Mouse (Mus musculus): Measurements from ENCODE around the gene Ccna1. TPM values are rescaled to one million over a fixed set of nuclear protein-coding genes. Genes with fewer than 3 reads are reported as not detected.

The Ccna1 gene
- polyA plus RNA-seq, 1 experiment: not detected

- TF ChIP-seq CTCF (IDR thresholded peaks at IDR 0.05; ENCODE audit: control insufficient read depth, insufficient read depth, low read length) (no peak), POLR2A (IDR thresholded peaks at IDR 0.05; ENCODE audit: borderline replicate concordance, control insufficient read depth, low read depth, low read length) (no peak)
- Histone ChIP-seq H3K27ac (ENCODE audit: control insufficient read depth, insufficient read depth, low read depth, low read length, poor library complexity) (no peak overlapping the region), H3K4me3 (replicated peaks; ENCODE audit: control insufficient read depth, low read depth, low read length) (no peak overlapping the region), H3K4me1 (ENCODE audit: control insufficient read depth, insufficient read depth, low read length) (no peaks in the 10 kb centered on the region)
- WGBS: 72% methylated on average over 6 of the region's 6 CpGs
Measured at GRCm38 (mm10) chr3:55078233-55078632, 22.9 kb upstream of the Ccna1 start.

GRCm38 (mm10) chr3:55075294-55075648 lies 20.0 kb upstream of the Ccna1 start:
- Histone ChIP-seq H3K27ac (ENCODE audit: control insufficient read depth, insufficient read depth, low read depth, low read length, poor library complexity) (no peak overlapping the region), H3K4me3 (replicated peaks; ENCODE audit: control insufficient read depth, low read depth, low read length) (no peak overlapping the region), H3K4me1 (ENCODE audit: control insufficient read depth, insufficient read depth, low read length) (no peaks in the 10 kb centered on the region)
- WGBS: 69% methylated on average over 3 of the region's 3 CpGs
- TF ChIP-seq CTCF (IDR thresholded peaks at IDR 0.05; ENCODE audit: control insufficient read depth, insufficient read depth, low read length): no peak

DNA sequence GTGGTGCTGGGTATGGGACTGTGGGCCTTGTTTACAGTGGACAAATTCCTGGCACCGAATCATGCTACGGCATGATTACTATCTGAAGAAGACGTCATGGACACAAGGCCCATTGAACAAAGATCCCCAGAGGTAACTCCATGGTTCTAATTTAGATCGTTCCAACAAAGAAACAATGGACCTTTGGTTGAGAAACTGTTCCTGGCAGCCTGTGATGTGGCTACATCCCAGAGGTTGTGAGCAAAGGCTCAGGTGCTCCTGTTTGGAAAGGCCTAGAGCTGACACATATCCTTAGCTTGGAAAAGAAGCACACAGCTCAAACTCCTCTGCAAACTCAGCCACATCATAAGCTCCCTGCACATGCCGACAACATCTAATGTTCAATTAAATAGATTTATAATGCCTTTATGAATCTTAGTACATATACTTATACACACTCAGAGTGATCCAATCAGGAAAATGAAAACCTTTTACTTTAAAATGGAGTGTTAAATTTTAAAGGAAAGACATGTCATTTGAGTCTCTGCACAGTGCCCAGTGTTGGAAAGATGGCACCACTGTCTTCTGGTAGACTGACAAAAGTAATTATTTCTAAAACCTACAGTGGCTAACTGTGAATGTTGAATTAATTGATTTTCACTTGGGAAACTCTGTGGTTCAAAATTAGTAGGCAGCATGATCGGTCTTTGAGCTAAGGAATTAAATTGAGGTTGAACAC lies 19.4 kb upstream of the Ccna1 start:
- Histone ChIP-seq H3K27ac (ENCODE audit: control insufficient read depth, insufficient read depth, low read depth, low read length, poor library complexity) (no peak overlapping the region), H3K4me1 (ENCODE audit: control insufficient read depth, insufficient read depth, low read length) (no peaks in the 10 kb centered on the region), H3K4me3 (replicated peaks; ENCODE audit: control insufficient read depth, low read depth, low read length) (no peak overlapping the region)
- 80% methylated on average over 6 of the region's 6 CpGs for WGBS
- TF ChIP-seq POLR2A (IDR thresholded peaks at IDR 0.05; ENCODE audit: borderline replicate concordance, control insufficient read depth, low read depth, low read length) (no peak), CTCF (IDR thresholded peaks at IDR 0.05; ENCODE audit: control insufficient read depth, insufficient read depth, low read length) (no peak)

GRCm38 (mm10) chr3:55067791-55068434 lies 12.6 kb upstream of the Ccna1 start:
- TF ChIP-seq POLR2A (IDR thresholded peaks at IDR 0.05; ENCODE audit: borderline replicate concordance, control insufficient read depth, low read depth, low read length) (no peak), CTCF (IDR thresholded peaks at IDR 0.05; ENCODE audit: control insufficient read depth, insufficient read depth, low read length) (no peak)
- 62% methylated on average over 7 of the region's 7 CpGs for WGBS
- no peak overlapping the region for H3K27ac ChIP-seq (ENCODE audit: control insufficient read depth, insufficient read depth, low read depth, low read length, poor library complexity)
- H3K4me1 ChIP-seq (ENCODE audit: control insufficient read depth, insufficient read depth, low read length): no peaks in the 10 kb centered on the region
- H3K4me3 ChIP-seq (replicated peaks; ENCODE audit: control insufficient read depth, low read depth, low read length): no peak overlapping the region

GRCm38 (mm10) chr3:55066666-55067023 lies 11.3 kb upstream of the Ccna1 start:
- TF ChIP-seq CTCF (IDR thresholded peaks at IDR 0.05; ENCODE audit: control insufficient read depth, insufficient read depth, low read length): no peak
- TF ChIP-seq POLR2A (IDR thresholded peaks at IDR 0.05; ENCODE audit: borderline replicate concordance, control insufficient read depth, low read depth, low read length): no peak
- no peaks in the 10 kb centered on the region for H3K4me1 ChIP-seq (ENCODE audit: control insufficient read depth, insufficient read depth, low read length)
- 62% methylated on average over 12 of the region's 12 CpGs for WGBS
- H3K27ac ChIP-seq (ENCODE audit: control insufficient read depth, insufficient read depth, low read depth, low read length, poor library complexity): no peak overlapping the region
- H3K4me3 ChIP-seq (replicated peaks; ENCODE audit: control insufficient read depth, low read depth, low read length): no peak overlapping the region

DNA sequence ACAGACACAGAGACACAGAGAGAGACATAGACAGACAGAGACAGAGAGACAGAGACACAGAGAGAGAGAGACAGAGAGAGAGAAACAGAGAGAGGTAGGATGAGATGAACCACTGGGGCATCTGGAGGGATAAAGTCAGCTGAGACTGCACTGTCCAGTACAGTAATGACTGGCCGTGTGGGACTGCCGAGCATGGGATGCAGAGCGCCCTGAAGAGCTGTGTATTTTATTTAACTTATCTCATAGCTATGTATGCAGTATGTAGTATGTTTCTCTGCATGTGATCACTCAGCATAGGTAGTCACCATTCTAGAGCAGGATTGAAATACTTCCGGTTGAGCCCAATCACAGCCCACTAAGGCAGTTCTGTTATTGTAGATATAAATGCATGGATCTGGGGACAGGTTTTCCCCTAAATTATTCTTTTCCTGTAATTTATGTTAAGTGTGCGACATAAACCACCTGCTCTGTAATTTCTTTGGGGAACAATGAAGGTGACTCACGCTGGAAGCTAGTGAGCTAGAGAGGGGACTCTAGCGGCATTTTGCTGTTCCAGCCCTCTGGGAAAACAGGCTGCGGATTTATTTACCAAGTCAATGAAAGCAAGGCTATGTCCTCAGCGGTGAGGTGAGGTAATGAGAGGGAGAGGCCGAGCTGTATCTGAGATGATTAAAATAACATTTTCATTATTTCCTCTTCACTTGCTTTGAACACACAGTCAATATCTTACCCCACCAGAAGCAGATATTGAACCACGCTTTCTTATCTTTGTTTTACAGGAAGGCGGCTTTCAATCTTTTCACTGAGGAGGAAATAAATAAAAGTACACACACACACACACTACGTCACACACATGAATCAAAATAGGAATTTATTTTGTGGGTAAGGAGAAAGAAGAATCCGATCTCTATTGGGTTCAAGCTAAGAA lies 10.7 kb upstream of the Ccna1 start:
- TF ChIP-seq POLR2A (IDR thresholded peaks at IDR 0.05; ENCODE audit: borderline replicate concordance, control insufficient read depth, low read depth, low read length) (no peak), CTCF (IDR thresholded peaks at IDR 0.05; ENCODE audit: control insufficient read depth, insufficient read depth, low read length) (no peak)
- Histone ChIP-seq H3K4me3 (replicated peaks; ENCODE audit: control insufficient read depth, low read depth, low read length) (no peak overlapping the region), H3K4me1 (ENCODE audit: control insufficient read depth, insufficient read depth, low read length) (no peaks in the 10 kb centered on the region), H3K27ac (ENCODE audit: control insufficient read depth, insufficient read depth, low read depth, low read length, poor library complexity) (no peak overlapping the region)
- WGBS: 29% methylated on average over 14 of the region's 14 CpGs

DNA sequence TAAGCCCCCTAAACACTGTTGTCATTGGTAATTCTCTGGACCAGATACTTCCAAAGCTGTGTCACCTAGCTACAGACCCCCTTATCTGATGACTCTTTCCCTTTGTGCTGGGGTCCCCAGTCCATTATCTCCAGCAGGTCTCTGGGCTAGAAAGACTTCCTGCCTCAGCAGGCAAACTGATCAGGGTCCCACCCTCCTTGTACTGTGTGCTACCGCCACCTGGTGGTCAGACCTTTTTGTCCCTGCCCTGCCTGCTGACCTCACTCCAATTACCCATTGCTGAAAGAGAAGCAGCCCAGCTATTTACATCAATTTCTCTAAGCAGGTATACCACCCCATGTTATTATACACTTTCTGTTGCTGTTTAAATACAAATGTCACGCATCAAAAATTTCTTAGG lies 9.1 kb upstream of the Ccna1 start:
- WGBS: 9% methylated on average over 2 of the region's 2 CpGs
- no peak overlapping the region for H3K27ac ChIP-seq (ENCODE audit: control insufficient read depth, insufficient read depth, low read depth, low read length, poor library complexity)
- H3K4me3 ChIP-seq (replicated peaks; ENCODE audit: control insufficient read depth, low read depth, low read length): no peak overlapping the region
- no peaks in the 10 kb centered on the region for H3K4me1 ChIP-seq (ENCODE audit: control insufficient read depth, insufficient read depth, low read length)
- TF ChIP-seq POLR2A (IDR thresholded peaks at IDR 0.05; ENCODE audit: borderline replicate concordance, control insufficient read depth, low read depth, low read length): no peak
- TF ChIP-seq CTCF (IDR thresholded peaks at IDR 0.05; ENCODE audit: control insufficient read depth, insufficient read depth, low read length): peak; percentile 78

DNA sequence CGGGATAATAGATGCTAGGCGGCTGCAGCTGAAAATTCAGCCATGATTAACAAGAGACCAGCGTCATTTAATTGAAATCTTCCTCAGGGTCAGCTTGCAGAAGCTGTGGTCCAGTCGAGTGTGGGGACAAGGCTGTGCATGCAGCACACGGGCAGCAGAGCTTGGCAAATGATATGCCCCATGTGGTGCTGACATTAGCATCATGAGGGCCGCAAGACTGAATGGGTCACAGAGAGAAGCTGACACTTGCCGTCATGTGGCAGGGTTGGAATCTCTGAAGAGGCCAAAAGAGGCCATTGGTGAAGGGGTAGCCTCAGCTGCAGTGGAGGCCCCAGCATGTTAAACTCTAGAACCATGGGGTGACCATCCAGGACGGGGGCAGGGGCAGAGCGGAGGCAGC lies 7.4 kb upstream of the Ccna1 start:
- H3K4me3 ChIP-seq (replicated peaks; ENCODE audit: control insufficient read depth, low read depth, low read length): no peak overlapping the region
- TF ChIP-seq POLR2A (IDR thresholded peaks at IDR 0.05; ENCODE audit: borderline replicate concordance, control insufficient read depth, low read depth, low read length) (no peak), CTCF (IDR thresholded peaks at IDR 0.05; ENCODE audit: control insufficient read depth, insufficient read depth, low read length) (no peak)
- 70% methylated on average over 9 of the region's 9 CpGs for WGBS
- H3K27ac ChIP-seq (ENCODE audit: control insufficient read depth, insufficient read depth, low read depth, low read length, poor library complexity): no peak overlapping the region
- H3K4me1 ChIP-seq (ENCODE audit: control insufficient read depth, insufficient read depth, low read length): no peaks in the 10 kb centered on the region
